Mouse (Mus musculus): ENCODE data around the gene Ahsa2. TPM values are rescaled to one million over a fixed set of nuclear protein-coding genes. Genes with fewer than 3 reads are reported as not detected.
"Not testable (repeated sequence)": the region's sequence is repeated elsewhere in the genome, so short reads cannot be mapped to it uniquely, and the experiment has no call there.

The Ahsa2 gene
- polyA plus RNA-seq, 1 experiment from 2014 or later, result 72.4 TPM

DNA sequence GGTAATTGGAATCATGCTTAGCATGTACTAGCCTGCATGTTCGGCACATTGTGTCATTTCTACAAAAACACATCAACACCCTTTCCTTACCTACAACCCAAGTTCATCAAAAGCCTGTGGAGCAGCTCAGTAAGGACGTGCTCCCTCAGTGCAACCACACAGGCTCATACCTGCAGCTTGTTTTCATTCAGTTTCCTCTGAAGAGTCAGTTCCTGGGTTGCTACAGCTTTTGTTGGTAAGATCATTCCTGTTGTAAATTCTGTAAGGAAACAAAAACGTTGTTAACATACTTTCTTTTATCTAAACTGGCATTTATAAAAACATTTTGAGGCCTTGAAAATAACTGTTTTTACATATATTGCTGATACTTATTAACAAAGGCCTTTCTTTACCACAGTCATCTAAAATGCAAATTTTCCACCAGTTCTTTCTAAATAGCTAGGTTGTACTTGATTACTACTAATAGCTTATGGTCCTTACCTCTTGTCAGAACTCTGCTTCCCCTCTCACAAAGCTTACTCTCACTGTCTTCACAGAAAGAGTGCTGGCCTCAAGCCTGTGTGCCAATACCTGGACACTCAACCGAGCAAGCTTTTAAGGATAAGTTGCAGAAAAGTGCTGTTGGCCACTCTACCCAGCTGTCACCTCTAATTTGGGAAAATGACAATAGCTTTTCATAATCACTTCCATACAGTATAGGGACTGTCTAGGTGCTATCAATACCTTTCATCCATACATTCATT, 5.6 kb downstream of the Ahsa2 start:
- no peaks in the 10 kb centered on the region for H3K9me3 ChIP-seq (replicated peaks)
- no peak overlapping the region for H3K4me2 ChIP-seq
- H3K4me3 ChIP-seq, result no peak overlapping the region
- peaks cover 18% of the 10 kb centered on the region for H3K4me1 ChIP-seq (replicated peaks)
- H3K36me3 ChIP-seq, result peaks cover 79% of the 10 kb centered on the region
- no peaks in the 10 kb centered on the region for H3K27me3 ChIP-seq (replicated peaks)
- H3K27ac ChIP-seq (ENCODE audit: poor library complexity, severe bottlenecking), result no peak overlapping the region
- H3K9ac ChIP-seq, result no peak overlapping the region
- no peak for ATAC-seq (ENCODE audit: insufficient number of reproducible peaks, low FRiP score)
- WGBS, result 86% methylated on average over 4 of the region's 4 CpGs

DNA sequence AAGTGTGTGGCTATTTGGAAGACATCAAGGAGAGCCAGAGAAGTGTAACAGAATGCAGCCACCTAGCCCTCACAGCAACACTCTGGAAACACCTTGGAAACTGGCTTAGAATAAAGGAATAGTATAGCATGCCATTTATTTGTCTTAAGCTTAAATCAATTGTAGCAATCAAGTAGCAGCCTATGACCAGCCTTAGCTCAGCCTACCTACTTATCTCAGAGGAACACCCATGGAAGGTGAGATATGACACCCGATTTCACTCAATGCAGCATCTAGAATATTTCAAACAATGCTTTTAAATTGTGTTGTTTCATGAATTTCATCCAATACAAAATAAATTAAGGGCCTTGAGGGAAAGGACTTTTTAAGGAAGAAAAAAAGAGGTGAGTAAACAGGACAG, 7.9 kb downstream of the Ahsa2 start:
- Histone ChIP-seq H3K4me1 (replicated peaks) (peaks cover 6% of the 10 kb centered on the region; the same call in 1 of the 2 replicates), H3K9ac (no peak overlapping the region), H3K36me3 (peaks cover 85% of the 10 kb centered on the region), H3K27ac (ENCODE audit: poor library complexity, severe bottlenecking) (no peak overlapping the region), H3K9me3 (replicated peaks) (no peaks in the 10 kb centered on the region), H3K4me3 (no peak overlapping the region), H3K4me2 (no peak overlapping the region), H3K27me3 (replicated peaks) (no peaks in the 10 kb centered on the region)
- ATAC-seq (ENCODE audit: insufficient number of reproducible peaks, low FRiP score), result no peak
- WGBS, result 67% methylated on average over 1 of the region's 1 CpGs

- not testable (repeated sequence) for H3K27me3 ChIP-seq (replicated peaks); H3K9ac ChIP-seq; H3K4me2 ChIP-seq; H3K9me3 ChIP-seq (replicated peaks); H3K4me1 ChIP-seq (replicated peaks); H3K27ac ChIP-seq (ENCODE audit: poor library complexity, severe bottlenecking); H3K4me3 ChIP-seq; ATAC-seq (ENCODE audit: insufficient number of reproducible peaks, low FRiP score)
- WGBS, result 96% methylated on average over 2 of the region's 2 CpGs
- peaks cover 35% of the 10 kb centered on the region for H3K36me3 ChIP-seq
Measured at GRCm38 (mm10) chr11:23465862-23466261, 32.0 kb downstream of the Ahsa2 start.

Small RNA genes within 50 kb of the gene (microRNA-seq; reads per million reads assigned to microRNA genes)
- not detected for gene Gm47279

Other genes starting within 250 kb of the Ahsa2 start
- 99.7 and 109 TPM in 2 replicates for gene Xpo1, start 242.0 kb downstream of the Ahsa2 start, polyA plus RNA-seq (2016; fragmentation: Nextera tagmentation; extraction: Ambion mirVana)
- gene Usp34, start 191.1 kb downstream of the Ahsa2 start, polyA plus RNA-seq (2016; fragmentation: Nextera tagmentation; extraction: Ambion mirVana), result 19.2 and 24.3 TPM in 2 replicates
- gene 1700093K21Rik, start 23.1 kb upstream of the Ahsa2 start, polyA plus RNA-seq (2016; fragmentation: Nextera tagmentation; extraction: Ambion mirVana), result not detected in 2 replicates
- 18.8 and 19.0 TPM in 2 replicates for gene 0610010F05Rik, start 135.6 kb upstream of the Ahsa2 start, polyA plus RNA-seq (2016; fragmentation: Nextera tagmentation; extraction: Ambion mirVana)
- gene Pus10, start 167.6 kb upstream of the Ahsa2 start, polyA plus RNA-seq (2016; fragmentation: Nextera tagmentation; extraction: Ambion mirVana), result 18.0 and 18.5 TPM in 2 replicates
- gene Pex13, start 167.9 kb upstream of the Ahsa2 start, polyA plus RNA-seq (2016; fragmentation: Nextera tagmentation; extraction: Ambion mirVana), result 29.6 and 32.3 TPM in 2 replicates

All from heart, embryonic 12.5 days (tissue).